Mouse (Mus musculus): ENCODE measurements at regions not wholly inside any gene's neighbourhood (a gene's known extent, or its start where the extent isn't known, plus 50 kb on each side); places are given as distances from the start of the nearest gene placed in this dataset.
A peak's percentile ranks its signal among the peaks of the same experiment; 100 is the strongest.

- H3K27ac ChIP-seq (ENCODE audit: low read depth, low read length) = no peak overlapping the region
- H3K4me1 ChIP-seq (ENCODE audit: insufficient read depth) = no peaks in the 10 kb centered on the region
- no peak for TF ChIP-seq CTCF (IDR thresholded peaks at IDR 0.05; ENCODE audit: low read depth)
- H3K4me3 ChIP-seq (ENCODE audit: low read depth, low read length) = no peak overlapping the region
- H3K36me3 ChIP-seq (ENCODE audit: insufficient read depth) = no peaks in the 10 kb centered on the region
- no peak overlapping the region for H3K4me2 ChIP-seq (ENCODE audit: low read depth)
- DNase-seq (no peak), ATAC-seq (peak; percentile 38; the same call in 1 of the 2 replicates)
- 12% methylated on average over 2 of the region's 2 CpGs for WGBS
- no peaks in the 10 kb centered on the region for H3K27me3 ChIP-seq (ENCODE audit: insufficient read depth, low read length)
- no peak overlapping the region for H3K9ac ChIP-seq
- H3K9me3 ChIP-seq (ENCODE audit: low read length) = no peaks in the 10 kb centered on the region
Measured at GRCm38 (mm10) chrX:77009336-77009735, 406.6 kb upstream of the Cldn34d start.

- Histone ChIP-seq H3K4me2 (ENCODE audit: low read depth) (no peak overlapping the region), H3K27ac (ENCODE audit: low read depth, low read length) (no peak overlapping the region), H3K9ac (no peak overlapping the region), H3K9me3 (ENCODE audit: low read length) (no peaks in the 10 kb centered on the region), H3K27me3 (ENCODE audit: insufficient read depth, low read length) (no peaks in the 10 kb centered on the region), H3K4me3 (ENCODE audit: low read depth, low read length) (no peak overlapping the region), H3K4me1 (ENCODE audit: insufficient read depth) (no peaks in the 10 kb centered on the region), H3K36me3 (ENCODE audit: insufficient read depth) (no peaks in the 10 kb centered on the region)
- WGBS = 69% methylated on average over 1 of the region's 1 CpGs
- ATAC-seq (peak; percentile 73; the same call in 1 of the 2 replicates), DNase-seq (peak; percentile 8)
- no peak for TF ChIP-seq CTCF (IDR thresholded peaks at IDR 0.05; ENCODE audit: low read depth)
Measured at GRCm38 (mm10) chrX:77013890-77014289, 411.2 kb upstream of the Cldn34d start.

- no peak for TF ChIP-seq CTCF (IDR thresholded peaks at IDR 0.05; ENCODE audit: low read depth)
- Histone ChIP-seq H3K4me1 (ENCODE audit: insufficient read depth) (no peaks in the 10 kb centered on the region), H3K4me3 (ENCODE audit: low read depth, low read length) (no peak overlapping the region), H3K4me2 (ENCODE audit: low read depth) (no peak overlapping the region), H3K36me3 (ENCODE audit: insufficient read depth) (no peaks in the 10 kb centered on the region), H3K9me3 (ENCODE audit: low read length) (no peaks in the 10 kb centered on the region), H3K27me3 (ENCODE audit: insufficient read depth, low read length) (no peaks in the 10 kb centered on the region), H3K27ac (ENCODE audit: low read depth, low read length) (0 out of 2 replicates have a peak overlapping the region, but pooled peaks have one; percentile 45), H3K9ac (no peak overlapping the region)
- peak; percentile 93 for ATAC-seq
- peak; percentile 64 for DNase-seq
- WGBS = 35% methylated on average over 5 of the region's 5 CpGs
Measured at GRCm38 (mm10) chrX:77050401-77051381, 448.0 kb upstream of the Cldn34d start.

- no peaks in the 10 kb centered on the region for H3K4me1 ChIP-seq (ENCODE audit: insufficient read depth)
- no peaks in the 10 kb centered on the region for H3K9me3 ChIP-seq (ENCODE audit: low read length)
- no peaks in the 10 kb centered on the region for H3K27me3 ChIP-seq (ENCODE audit: insufficient read depth, low read length)
- 48% methylated on average over 1 of the region's 1 CpGs for WGBS
- H3K4me2 ChIP-seq (ENCODE audit: low read depth) = no peak overlapping the region
- no peak for TF ChIP-seq CTCF (IDR thresholded peaks at IDR 0.05; ENCODE audit: low read depth)
- H3K4me3 ChIP-seq (ENCODE audit: low read depth, low read length) = no peak overlapping the region
- no peak overlapping the region for H3K27ac ChIP-seq (ENCODE audit: low read depth, low read length)
- no peak overlapping the region for H3K9ac ChIP-seq
- no peaks in the 10 kb centered on the region for H3K36me3 ChIP-seq (ENCODE audit: insufficient read depth)
- no peak for ATAC-seq
- DNase-seq = peak; percentile 2
Measured at GRCm38 (mm10) chrX:77052036-77052435, 449.3 kb upstream of the Cldn34d start.

GRCm38 (mm10) chrX:77079776-77080175 is 431.0 kb upstream of the Tbl1x start:
- Histone ChIP-seq H3K9me3 (ENCODE audit: low read length) (no peaks in the 10 kb centered on the region), H3K27ac (ENCODE audit: low read depth, low read length) (no peak overlapping the region), H3K36me3 (ENCODE audit: insufficient read depth) (no peaks in the 10 kb centered on the region), H3K9ac (no peak overlapping the region), H3K4me1 (ENCODE audit: insufficient read depth) (no peaks in the 10 kb centered on the region), H3K4me2 (ENCODE audit: low read depth) (no peak overlapping the region), H3K4me3 (ENCODE audit: low read depth, low read length) (no peak overlapping the region), H3K27me3 (ENCODE audit: insufficient read depth, low read length) (no peaks in the 10 kb centered on the region)
- WGBS = 73% methylated on average over 4 of the region's 4 CpGs
- ATAC-seq = peak; percentile 89
- peak; percentile 52 for DNase-seq
- no peak for TF ChIP-seq CTCF (IDR thresholded peaks at IDR 0.05; ENCODE audit: low read depth)

- Histone ChIP-seq H3K27me3 (ENCODE audit: insufficient read depth, low read length) (no peaks in the 10 kb centered on the region), H3K36me3 (ENCODE audit: insufficient read depth) (no peaks in the 10 kb centered on the region), H3K4me3 (ENCODE audit: low read depth, low read length) (no peak overlapping the region), H3K27ac (ENCODE audit: low read depth, low read length) (no peak overlapping the region), H3K9ac (no peak overlapping the region), H3K4me1 (ENCODE audit: insufficient read depth) (no peaks in the 10 kb centered on the region), H3K9me3 (ENCODE audit: low read length) (no peaks in the 10 kb centered on the region), H3K4me2 (ENCODE audit: low read depth) (no peak overlapping the region)
- 95% methylated on average over 1 of the region's 1 CpGs for WGBS
- TF ChIP-seq CTCF (IDR thresholded peaks at IDR 0.05; ENCODE audit: low read depth) = no peak
- no peak for ATAC-seq
- DNase-seq = no peak
Measured at GRCm38 (mm10) chrX:77082716-77083115, 428.1 kb upstream of the Tbl1x start.

- TF ChIP-seq CTCF (IDR thresholded peaks at IDR 0.05; ENCODE audit: low read depth) = no peak
- Histone ChIP-seq H3K27ac (ENCODE audit: low read depth, low read length) (no peak overlapping the region), H3K9ac (no peak overlapping the region), H3K4me2 (ENCODE audit: low read depth) (no peak overlapping the region), H3K4me1 (ENCODE audit: insufficient read depth) (no peaks in the 10 kb centered on the region), H3K9me3 (ENCODE audit: low read length) (no peaks in the 10 kb centered on the region), H3K27me3 (ENCODE audit: insufficient read depth, low read length) (no peaks in the 10 kb centered on the region), H3K36me3 (ENCODE audit: insufficient read depth) (no peaks in the 10 kb centered on the region), H3K4me3 (ENCODE audit: low read depth, low read length) (no peak overlapping the region)
- ATAC-seq (no peak), DNase-seq (no peak)
- 79% methylated on average over 2 of the region's 2 CpGs for WGBS
Measured at GRCm38 (mm10) chrX:77121761-77122160, 389.1 kb upstream of the Tbl1x start.
